Mouse (Mus musculus) hindbrain, embryonic 10.5 days (tissue): ENCODE measurements at regions not wholly inside any gene's neighbourhood (a gene's known extent, or its start where the extent isn't known, plus 50 kb on each side); places are given as distances from the start of the nearest gene placed in this dataset.
"Not testable (repeated sequence)": the region's sequence is repeated elsewhere in the genome, so short reads cannot be mapped to it uniquely, and the experiment has no call there.

Source experiments
- DNase-seq: peaks from one replicate; pipeline ENCODE4 v3.0.0-alpha.2; 2017; ENCODE audit warnings: low spot score
- H3K27ac ChIP-seq: fragments of 300-500 bp; sonication (generic); 2 replicates; pipeline ENCODE4 v1.5.1; 2016; ENCODE audit warnings: mild to moderate bottlenecking, moderate library complexity
- H3K27me3 ChIP-seq: fragments of 300-500 bp; sonication (generic); 2 replicates; pipeline ENCODE4 v1.6.1; 2016; ENCODE audit warnings: mild to moderate bottlenecking; ENCODE audit not compliant: poor library complexity, insufficient read depth, severe bottlenecking
- H3K36me3 ChIP-seq: fragments of 300-500 bp; sonication (generic); 2 replicates; pipeline ENCODE4 v1.6.1; 2016; ENCODE audit warnings: mild to moderate bottlenecking, moderate library complexity
- H3K4me1 ChIP-seq: fragments of 300-500 bp; sonication (generic); replicated peaks from 2 replicates; pipeline ENCODE4 v1.6.1; 2016; ENCODE audit warnings: mild to moderate bottlenecking
- H3K4me3 ChIP-seq: fragments of 300-500 bp; sonication (generic); 2 replicates; pipeline ENCODE4 v1.5.1; 2016; ENCODE audit warnings: mild to moderate bottlenecking, moderate library complexity
- H3K9me3 ChIP-seq: fragments of 300-500 bp; sonication (generic); 2 replicates; pipeline ENCODE4 v1.6.1; 2016; ENCODE audit warnings: mild to moderate bottlenecking, moderate library complexity
- WGBS: fragments of 180-500 bp; shearing (Covaris S2); methylation state at CpG from one replicate; pipeline ENCODE4 v1.1.7; 2016; 5-methylcytosine and 5-hydroxymethylcytosine counted together

DNA sequence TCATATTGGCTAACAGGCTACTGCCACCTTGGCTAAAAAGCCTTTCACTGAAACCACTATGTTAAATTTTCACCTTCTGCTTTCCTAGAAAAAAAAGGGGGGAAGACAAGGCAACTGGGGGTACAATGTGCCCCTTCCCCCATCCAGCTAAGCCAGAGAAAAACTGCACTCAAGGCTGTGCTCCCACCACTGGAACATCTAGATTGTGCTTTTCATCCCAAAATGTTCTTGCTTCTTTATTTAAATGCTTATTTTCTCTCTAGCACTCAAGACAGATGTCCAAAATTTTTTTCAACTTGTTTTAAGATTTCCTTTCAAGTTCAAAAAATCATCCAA is 245.9 kb upstream of the 1700008P02Rik start:
- DNase-seq, result no peak
- Histone ChIP-seq H3K27ac (no peak overlapping the region), H3K9me3 (no peaks in the 10 kb centered on the region), H3K36me3 (no peaks in the 10 kb centered on the region), H3K4me3 (no peak overlapping the region), H3K27me3 (no peaks in the 10 kb centered on the region), H3K4me1 (no peaks in the 10 kb centered on the region)

DNA sequence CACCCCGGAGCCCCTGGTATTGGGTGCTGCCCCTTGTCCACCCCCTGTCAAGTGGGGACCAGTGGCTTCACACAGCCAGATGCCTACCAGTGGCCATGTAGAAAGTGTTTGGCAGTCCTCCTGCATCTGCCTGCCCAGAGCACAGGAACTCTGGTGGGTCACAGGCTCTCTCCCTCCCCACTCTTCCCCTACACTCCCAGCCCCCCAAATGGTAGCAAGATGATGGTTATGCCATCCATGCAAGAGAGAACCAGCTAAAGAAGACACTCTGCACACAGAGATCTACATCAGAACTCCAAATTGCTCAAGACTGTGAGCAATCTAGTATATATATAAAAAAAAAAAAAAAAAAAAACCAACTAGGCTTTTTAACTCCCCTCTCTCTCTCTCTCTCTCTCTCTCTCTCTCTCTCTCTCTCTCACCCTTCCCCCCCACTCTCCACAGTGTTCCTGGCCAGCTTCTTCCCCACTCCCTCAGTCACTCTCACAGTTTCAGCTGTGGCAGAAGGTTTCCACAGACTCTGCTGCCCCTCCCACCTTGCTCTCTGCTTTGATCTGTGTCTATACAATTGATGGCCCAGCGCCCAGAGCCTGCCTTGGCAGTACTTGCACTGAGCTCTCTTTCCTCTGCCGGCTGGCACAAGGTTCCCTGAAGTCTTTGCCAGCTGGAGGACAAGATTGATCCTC is 245.4 kb upstream of the 1700008P02Rik start:
- H3K4me3 ChIP-seq, result no peak overlapping the region
- WGBS, result 84% methylated on average over 3 of the region's 3 CpGs
- DNase-seq, result no peak

DNA sequence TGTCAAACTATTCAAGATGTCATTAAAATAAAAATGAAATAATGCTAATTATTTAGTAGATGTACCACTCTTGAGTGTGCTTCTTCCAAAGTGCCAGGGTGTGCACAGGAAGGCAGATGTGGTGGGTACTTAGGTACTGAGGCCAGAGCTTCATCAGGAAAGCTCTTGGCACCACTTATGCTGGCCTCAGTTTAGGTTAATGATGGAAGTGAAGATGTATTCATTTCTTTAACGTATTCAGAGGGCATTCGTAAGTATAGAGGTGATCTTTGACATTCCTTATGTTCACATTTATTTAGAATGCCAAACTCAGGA is 239.6 kb upstream of the 1700008P02Rik start:
- H3K4me3 ChIP-seq, result no peak overlapping the region
- no peaks in the 10 kb centered on the region for H3K4me1 ChIP-seq
- H3K27ac ChIP-seq, result no peak overlapping the region
- no peak for DNase-seq
- 82% methylated on average over 2 of the region's 2 CpGs for WGBS
- no peaks in the 10 kb centered on the region for H3K9me3 ChIP-seq
- H3K36me3 ChIP-seq, result no peaks in the 10 kb centered on the region
- H3K27me3 ChIP-seq, result no peaks in the 10 kb centered on the region

More for the DNA sequence above, 245.4 kb upstream of the 1700008P02Rik start:
- Histone ChIP-seq H3K27ac (no peak overlapping the region), H3K4me1 (no peaks in the 10 kb centered on the region), H3K36me3 (no peaks in the 10 kb centered on the region), H3K27me3 (no peaks in the 10 kb centered on the region), H3K9me3 (no peaks in the 10 kb centered on the region)

DNA sequence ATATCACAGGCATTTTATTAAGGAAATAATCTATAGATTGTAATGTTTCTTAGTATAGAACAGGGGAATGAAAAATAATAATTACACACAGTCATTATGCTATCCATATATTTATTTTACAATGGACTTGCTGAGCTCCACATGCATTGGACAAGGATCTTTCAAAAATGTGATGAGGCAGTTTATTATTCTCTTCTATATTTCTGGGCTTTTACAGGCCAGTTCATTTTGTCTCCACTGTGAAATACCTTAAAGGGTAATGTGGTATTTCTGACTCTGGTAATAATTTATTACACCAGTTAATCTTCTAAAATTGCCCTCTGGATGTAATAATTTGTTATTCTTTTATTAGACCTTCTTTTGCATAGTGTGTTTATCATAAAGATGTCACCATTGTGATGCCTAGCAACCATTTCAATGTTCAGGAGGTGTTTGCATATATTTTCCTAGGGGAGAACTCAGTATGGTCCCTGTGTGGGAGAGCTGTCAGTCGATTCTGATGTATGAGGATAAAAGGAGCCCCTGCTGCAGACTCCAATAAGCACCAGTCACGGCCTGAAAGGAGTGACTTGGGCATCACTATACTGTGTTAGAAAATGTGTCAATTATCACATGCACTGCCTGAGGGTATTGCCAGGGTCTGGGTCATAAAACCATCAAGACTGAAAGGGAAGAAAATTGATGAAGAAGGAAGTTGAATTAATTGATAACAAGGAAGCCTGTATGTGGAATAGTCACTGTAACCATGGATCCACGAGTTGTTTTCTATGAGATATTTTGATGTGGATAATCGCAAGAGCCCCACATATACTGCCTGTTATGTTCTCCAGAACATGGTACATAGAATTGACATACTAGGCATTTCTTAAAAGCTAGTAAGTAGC is 239.0 kb upstream of the 1700008P02Rik start:
- Histone ChIP-seq H3K27me3 (no peaks in the 10 kb centered on the region), H3K9me3 (no peaks in the 10 kb centered on the region), H3K36me3 (no peaks in the 10 kb centered on the region), H3K4me3 (no peak overlapping the region), H3K4me1 (no peaks in the 10 kb centered on the region), H3K27ac (no peak overlapping the region)
- WGBS, result 48% methylated on average over 4 of the region's 4 CpGs
- DNase-seq, result peak; percentile 25

DNA sequence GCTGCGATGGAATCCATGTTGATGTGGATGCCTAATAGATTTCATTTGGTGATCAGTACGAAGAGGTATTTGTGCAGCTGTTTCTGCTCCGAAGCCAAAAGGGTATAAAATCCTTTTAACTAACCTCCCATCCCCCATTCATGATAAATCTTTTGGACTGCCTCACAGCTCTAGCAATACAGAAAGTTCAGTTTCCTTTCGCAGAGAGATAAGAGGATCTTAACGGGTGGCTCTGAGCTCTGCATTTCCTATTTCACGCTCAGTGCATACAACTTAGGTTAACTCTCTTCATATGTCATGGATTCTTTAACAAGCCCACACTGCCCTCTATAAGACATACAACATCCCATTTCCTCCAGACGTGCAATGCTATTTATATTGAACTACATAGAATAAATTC is 199.1 kb upstream of the 1700008P02Rik start:
- H3K9me3 ChIP-seq, result no peaks in the 10 kb centered on the region
- H3K27ac ChIP-seq, result no peak overlapping the region
- no peaks in the 10 kb centered on the region for H3K27me3 ChIP-seq
- no peak overlapping the region for H3K4me3 ChIP-seq
- WGBS, result 88% methylated on average over 7 of the region's 7 CpGs
- no peak for DNase-seq
- H3K36me3 ChIP-seq, result no peaks in the 10 kb centered on the region
- H3K4me1 ChIP-seq, result no peaks in the 10 kb centered on the region

DNA sequence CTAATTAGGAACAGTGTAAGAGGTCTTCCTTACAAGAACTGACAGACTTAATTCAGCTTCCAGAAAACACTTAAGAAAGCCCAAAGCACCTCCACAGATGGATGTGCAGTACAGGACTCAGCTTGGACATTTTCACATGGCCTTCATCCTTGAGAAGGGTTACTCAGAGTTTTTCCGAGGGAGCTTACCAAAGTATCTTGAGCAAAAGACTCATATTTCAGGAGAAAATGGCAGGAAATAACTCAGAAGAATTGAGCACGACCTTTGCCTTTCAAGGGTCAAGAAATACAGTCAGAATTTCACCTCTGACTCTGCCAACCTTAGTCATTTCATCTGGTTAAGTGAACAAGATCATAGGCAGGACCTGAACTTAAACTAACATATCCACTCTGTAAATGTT is 192.1 kb upstream of the 1700008P02Rik start:
- H3K36me3 ChIP-seq, result no peaks in the 10 kb centered on the region
- no peak overlapping the region for H3K27ac ChIP-seq
- peaks cover 9% of the 10 kb centered on the region for H3K4me1 ChIP-seq
- H3K27me3 ChIP-seq, result no peaks in the 10 kb centered on the region
- 40% methylated on average over 2 of the region's 2 CpGs for WGBS
- DNase-seq, result peak; percentile 14
- H3K9me3 ChIP-seq, result no peaks in the 10 kb centered on the region
- no peak overlapping the region for H3K4me3 ChIP-seq

DNA sequence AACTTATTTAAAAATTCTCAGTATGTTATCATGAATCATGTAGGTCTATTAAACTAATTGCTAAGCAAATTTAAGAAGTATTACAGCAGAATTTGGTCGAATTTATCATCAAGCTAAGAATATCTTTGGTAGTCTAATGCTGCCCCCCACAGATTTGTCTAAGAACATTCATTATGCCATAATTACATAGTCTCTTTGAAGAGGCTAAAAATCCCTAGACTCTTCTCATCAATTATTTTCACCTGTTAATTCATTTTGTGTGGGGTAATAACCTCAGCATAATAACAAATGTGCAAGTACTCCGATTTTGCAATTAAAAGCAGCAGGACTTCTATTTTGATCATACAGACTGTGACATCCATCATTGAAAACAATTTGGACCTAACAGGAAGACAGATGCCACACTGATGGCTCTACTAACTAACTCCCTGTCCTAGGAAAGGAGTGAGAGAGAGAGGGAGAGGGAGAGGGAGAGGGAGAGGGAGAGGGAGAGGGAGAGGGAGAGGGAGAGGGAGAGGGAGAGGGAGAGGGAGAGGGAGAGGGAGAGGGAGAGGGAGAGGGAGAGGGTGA is 189.2 kb upstream of the 1700008P02Rik start:
- no peaks in the 10 kb centered on the region for H3K36me3 ChIP-seq
- H3K27me3 ChIP-seq, result no peaks in the 10 kb centered on the region
- H3K27ac ChIP-seq, result no peak overlapping the region
- 66% methylated on average over 2 of the region's 2 CpGs for WGBS
- no peak overlapping the region for H3K4me3 ChIP-seq
- H3K4me1 ChIP-seq, result peaks cover 9% of the 10 kb centered on the region
- no peak for DNase-seq
- no peaks in the 10 kb centered on the region for H3K9me3 ChIP-seq

DNA sequence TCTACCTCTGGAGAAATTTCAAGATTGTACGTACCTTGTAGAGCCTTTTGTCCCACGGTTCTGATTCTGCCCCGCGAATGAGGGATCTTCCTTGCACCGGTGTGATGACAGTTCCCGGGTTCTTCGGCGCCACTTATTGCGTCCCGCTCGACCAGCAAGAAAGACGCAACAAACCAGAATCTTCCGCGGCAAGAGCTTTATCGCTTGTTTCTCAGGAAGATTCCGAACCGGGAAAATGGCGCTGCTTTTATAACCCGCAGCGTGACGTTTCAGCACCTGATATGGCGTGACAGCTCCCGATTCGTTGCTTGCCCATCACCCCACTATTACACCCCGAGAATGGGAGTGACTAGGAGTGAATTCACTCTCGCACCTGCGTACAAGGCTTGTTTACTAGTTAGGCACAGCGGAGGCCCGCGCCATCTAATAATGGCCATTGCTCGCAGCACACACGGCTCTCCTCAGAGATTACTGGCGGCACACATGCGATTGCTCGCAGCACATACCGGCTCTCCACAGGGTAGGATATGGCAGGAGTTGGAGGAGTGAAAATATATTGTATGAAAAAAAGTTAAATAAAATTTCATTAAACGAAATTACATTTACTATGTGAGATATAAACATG is 180.0 kb upstream of the 1700008P02Rik start:
- H3K4me1 ChIP-seq, H3K27me3 ChIP-seq, H3K9me3 ChIP-seq, DNase-seq, H3K36me3 ChIP-seq, H3K4me3 ChIP-seq, H3K27ac ChIP-seq: not testable (repeated sequence)
- WGBS, result 95% methylated on average over 35 of the region's 37 CpGs

DNA sequence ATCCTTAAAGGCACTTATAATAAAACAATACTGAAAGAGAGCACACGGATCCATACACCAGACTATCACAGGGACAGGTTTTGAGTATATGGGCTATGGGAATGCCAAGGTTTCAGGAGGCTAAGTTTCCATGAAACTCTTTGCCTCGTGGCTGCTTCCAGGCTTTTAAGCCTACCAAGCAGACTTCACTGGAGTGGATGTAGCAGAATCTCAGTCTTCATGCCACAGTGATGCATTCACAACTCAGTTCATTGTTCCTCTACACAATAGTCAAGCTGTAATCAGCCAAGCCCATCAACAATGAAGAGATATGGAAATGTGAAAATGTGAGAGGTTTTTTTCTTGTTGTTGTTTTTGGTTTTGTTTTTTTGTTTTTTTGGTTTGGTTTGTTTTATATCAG is 148.3 kb upstream of the 1700008P02Rik start:
- no peaks in the 10 kb centered on the region for H3K9me3 ChIP-seq
- no peak overlapping the region for H3K27ac ChIP-seq
- no peaks in the 10 kb centered on the region for H3K36me3 ChIP-seq
- no peak overlapping the region for H3K4me3 ChIP-seq
- no peaks in the 10 kb centered on the region for H3K4me1 ChIP-seq
- no peaks in the 10 kb centered on the region for H3K27me3 ChIP-seq
- 77% methylated on average over 2 of the region's 2 CpGs for WGBS
- no peak for DNase-seq

DNA sequence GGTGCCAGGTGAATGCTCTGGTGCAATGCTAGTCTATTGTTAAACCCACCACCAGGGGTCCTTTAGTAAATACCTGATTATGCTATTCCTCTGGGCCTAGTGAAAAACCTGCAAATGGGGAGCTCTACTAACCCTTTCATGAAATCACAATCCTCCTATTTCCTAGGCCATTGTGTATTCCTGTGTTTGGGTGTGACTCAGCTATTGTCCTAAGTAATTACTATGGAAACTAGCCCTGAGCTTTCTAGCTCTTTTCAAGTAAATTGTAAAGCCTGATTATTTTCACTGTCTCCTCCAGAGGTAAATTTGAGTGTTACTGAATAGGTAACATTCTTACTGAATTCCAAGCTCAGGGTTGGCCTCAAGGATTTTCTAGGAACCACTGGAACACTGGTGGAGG is 147.8 kb upstream of the 1700008P02Rik start:
- not testable (repeated sequence) for H3K27me3 ChIP-seq, H3K4me3 ChIP-seq

DNA sequence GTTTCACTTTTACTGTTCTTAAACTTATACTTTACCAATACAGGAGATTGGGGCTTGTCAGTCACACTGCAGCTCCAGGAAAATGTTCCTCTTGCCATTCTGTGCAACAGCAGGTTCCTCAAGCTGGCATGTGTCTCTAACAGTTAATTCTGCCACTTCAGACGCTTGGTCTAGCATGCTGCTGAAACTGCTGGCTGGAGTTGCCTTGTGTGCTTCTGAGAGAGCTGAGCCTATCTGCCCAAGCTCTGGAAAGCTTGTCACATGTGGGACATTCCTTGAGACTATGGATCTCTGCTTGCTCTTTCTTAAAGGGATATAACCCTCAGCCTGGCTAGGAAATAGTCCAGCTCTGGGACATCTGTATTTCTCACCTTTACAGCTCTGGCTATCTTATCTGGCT is 138.9 kb upstream of the 1700008P02Rik start:
- Histone ChIP-seq H3K4me3 (no peak overlapping the region), H3K36me3 (no peaks in the 10 kb centered on the region), H3K27me3 (no peaks in the 10 kb centered on the region), H3K9me3 (no peaks in the 10 kb centered on the region), H3K27ac (no peak overlapping the region), H3K4me1 (no peaks in the 10 kb centered on the region)
- no peak for DNase-seq
- WGBS, result 79% methylated on average over 1 of the region's 1 CpGs

More for the DNA sequence above, 147.8 kb upstream of the 1700008P02Rik start:
- H3K27ac ChIP-seq, H3K4me1 ChIP-seq, H3K9me3 ChIP-seq, H3K36me3 ChIP-seq, DNase-seq: not testable (repeated sequence)

DNA sequence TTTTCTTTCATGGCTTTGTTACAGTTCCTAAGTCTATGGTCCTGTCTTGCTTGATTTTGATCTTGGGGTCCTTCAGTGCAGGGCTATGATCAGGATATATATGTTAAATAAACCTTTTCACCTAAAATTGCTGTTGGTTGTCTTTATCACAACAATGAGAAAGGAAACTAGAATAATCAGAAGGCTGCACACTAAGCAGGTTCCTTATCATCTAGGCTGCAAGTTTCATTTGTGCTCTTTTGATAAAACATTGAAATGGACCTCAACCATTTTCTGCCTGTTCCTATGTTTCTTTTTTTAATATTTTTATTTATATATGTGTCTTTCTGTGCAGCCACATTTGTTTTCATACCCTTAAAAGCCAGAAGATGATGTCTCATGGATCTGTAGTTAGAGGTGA is 137.3 kb upstream of the 1700008P02Rik start:
- H3K36me3 ChIP-seq, result no peaks in the 10 kb centered on the region
- no peak overlapping the region for H3K4me3 ChIP-seq
- no peak overlapping the region for H3K27ac ChIP-seq
- H3K27me3 ChIP-seq, result no peaks in the 10 kb centered on the region
- no peaks in the 10 kb centered on the region for H3K4me1 ChIP-seq
- DNase-seq, result no peak
- H3K9me3 ChIP-seq, result no peaks in the 10 kb centered on the region

DNA sequence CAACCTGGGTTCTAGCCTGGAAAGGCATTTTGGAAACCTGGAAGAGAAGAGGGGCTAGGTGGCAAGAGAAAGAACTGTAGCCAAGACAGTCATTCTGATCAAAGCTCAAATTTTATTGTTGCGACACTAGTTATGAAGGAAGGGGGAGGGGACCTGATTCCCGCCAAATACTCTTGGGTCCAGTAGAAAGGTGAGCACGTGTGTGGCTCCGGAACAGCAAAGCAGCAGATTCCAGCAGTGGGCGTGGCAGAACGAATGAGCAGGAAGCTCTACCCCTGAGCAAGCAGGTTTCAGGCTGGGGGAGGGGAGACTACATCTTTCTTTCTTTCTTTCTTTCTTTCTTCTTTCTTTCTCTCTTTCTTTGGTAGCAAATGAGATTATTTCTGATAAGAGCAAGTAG is 130.5 kb upstream of the 1700008P02Rik start:
- H3K27ac ChIP-seq, H3K9me3 ChIP-seq, H3K27me3 ChIP-seq, H3K4me1 ChIP-seq, H3K36me3 ChIP-seq, H3K4me3 ChIP-seq, DNase-seq: not testable (repeated sequence)
- WGBS, result 85% methylated on average over 6 of the region's 6 CpGs
